Mouse (Mus musculus): ENCODE data around the gene Arfip2.

DNA sequence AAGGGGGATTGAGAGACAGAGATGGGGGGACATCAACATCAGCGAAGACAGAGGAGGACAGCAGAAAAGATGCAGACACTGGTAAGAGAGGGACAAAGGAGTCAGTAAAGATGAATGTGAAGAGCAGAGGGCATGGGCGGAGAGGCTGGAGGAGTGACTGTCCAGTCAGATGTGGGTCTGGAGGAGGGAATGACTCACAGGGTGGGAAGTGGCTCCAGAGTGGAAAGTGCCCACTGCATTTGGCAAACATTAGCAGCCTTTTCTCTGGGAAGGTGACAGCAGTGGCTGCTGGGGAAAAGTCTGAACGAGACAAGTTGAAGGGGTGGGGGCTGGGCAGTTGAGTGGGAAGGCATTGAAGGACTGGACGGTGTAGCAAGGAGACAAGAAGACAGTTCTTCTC is 19.2 kb downstream of the Arfip2 start:
- TF ChIP-seq CTCF (conservative IDR thresholded peaks at IDR 0.05; ENCODE audit: low read length) (no peak), POU5F1 (IDR thresholded peaks at IDR 0.05; ENCODE audit: borderline replicate concordance, low read length) (no peak)
